Mouse (Mus musculus): ENCODE results near the gene Gm20388.

DNA sequence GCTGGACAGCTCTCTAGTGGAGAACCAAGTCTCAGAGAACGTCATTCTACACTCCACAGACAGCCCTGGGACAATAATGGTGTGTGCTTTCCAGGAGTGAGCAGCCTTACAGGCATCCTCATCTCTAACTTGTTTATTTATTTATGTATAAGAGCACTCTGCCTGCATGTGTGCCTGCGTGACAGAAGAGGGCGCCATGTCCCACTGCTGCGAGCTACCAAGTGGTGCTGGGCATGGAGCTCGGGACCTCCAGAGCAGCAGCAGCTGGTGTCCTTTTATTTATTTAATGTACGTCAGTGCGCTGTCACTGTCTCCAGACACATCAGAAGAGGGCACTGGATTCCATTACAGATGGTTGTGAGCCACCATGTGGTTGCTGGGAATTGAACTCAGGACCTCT is 3016.1 kb downstream of the Gm20388 start:
- TF ChIP-seq CTCF (IDR thresholded peaks at IDR 0.05; ENCODE audit: low read depth) (no peak), EP300 (IDR thresholded peaks at IDR 0.05; ENCODE audit: low read depth) (no peak)
